Mouse (Mus musculus) C2C12 (cell line): ENCODE data around the gene Neu3.

Experiments used
- CEBPB ChIP-seq: IDR thresholded peaks from one replicate; pipeline ENCODE4 v1.6.1; 2011; ENCODE audit warnings: low read depth, mild to moderate bottlenecking, control low read depth, moderate library complexity
- CTCF ChIP-seq: IDR thresholded peaks from one replicate; pipeline ENCODE4 v1.5.1; 2011; ENCODE audit not compliant: control insufficient read depth, insufficient read depth, insufficient read length
- FOSL1 ChIP-seq: IDR thresholded peaks from one replicate; pipeline ENCODE4 v1.8.0; 2011; ENCODE audit warnings: mild to moderate bottlenecking, low read length; ENCODE audit not compliant: poor library complexity, insufficient read depth, severe bottlenecking
- MAX ChIP-seq: IDR thresholded peaks from one replicate; pipeline ENCODE4 v1.6.1; 2011; ENCODE audit warnings: mild to moderate bottlenecking, control low read depth
- MYOD1 ChIP-seq: IDR thresholded peaks from one replicate; pipeline ENCODE4 v1.6.1; 2011; ENCODE audit warnings: low read depth; ENCODE audit not compliant: control insufficient read depth, insufficient read length
- MYOG ChIP-seq: IDR thresholded peaks from one replicate; pipeline ENCODE4 v1.6.1; 2011; ENCODE audit not compliant: control insufficient read depth, insufficient read length; ENCODE audit errors: extremely low read depth
- USF1 ChIP-seq: IDR thresholded peaks from one replicate; pipeline ENCODE4 v1.6.1; 2011; ENCODE audit warnings: low read depth, mild to moderate bottlenecking, control low read depth, moderate library complexity

DNA sequence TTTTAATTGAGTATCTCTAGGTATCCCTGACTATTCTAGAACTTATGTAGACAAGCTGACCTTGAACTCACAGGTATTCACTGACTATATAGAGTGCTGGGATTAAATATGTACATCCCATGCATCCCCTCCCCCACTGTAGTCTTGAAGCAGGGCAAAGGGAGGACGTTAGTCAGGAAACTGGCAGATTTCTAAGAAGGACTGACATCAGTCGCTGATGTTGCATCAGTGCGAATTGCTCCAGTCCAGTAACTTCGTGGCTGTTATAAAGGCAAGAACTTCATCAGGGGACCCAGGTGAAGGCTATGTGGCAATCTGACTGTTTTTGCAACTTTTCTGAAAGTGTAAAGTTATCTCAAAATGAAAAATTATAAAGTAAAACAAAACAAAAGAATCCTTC is 41.1 kb upstream of the Neu3 start:
- TF ChIP-seq CTCF (no peak), FOSL1 (no peak), MAX (no peak), MYOD1 (no peak), USF1 (no peak), MYOG (no peak), CEBPB (no peak)
